Mouse (Mus musculus) hindbrain, embryonic 13.5 days (tissue): Measurements from ENCODE around the gene Gm15262. TPM values are rescaled to one million over a fixed set of nuclear protein-coding genes. Genes with fewer than 3 reads are reported as not detected.
"Not testable (repeated sequence)": the region's sequence is repeated elsewhere in the genome, so short reads cannot be mapped to it uniquely, and the experiment has no call there.

ENCODE experiments used
- ATAC-seq: fragments of 200-750 bp; cut with Nextera tagmentation; 2 replicates; pipeline ENCODE4 v1.8.0; 2017; ENCODE audit warnings: moderate TSS enrichment; ENCODE audit not compliant: low FRiP score
- H3K27ac ChIP-seq: fragments of 300-500 bp; sonication (generic); 2 replicates; pipeline ENCODE4 v1.5.1; 2015; ENCODE audit warnings: inconsistent platforms, mild to moderate bottlenecking, moderate library complexity
- H3K27me3 ChIP-seq: fragments of 300-500 bp; sonication (generic); 2 replicates; pipeline ENCODE4 v1.6.1; 2015; ENCODE audit warnings: mild to moderate bottlenecking, inconsistent platforms
- H3K36me3 ChIP-seq: fragments of 300-500 bp; sonication (generic); 2 replicates; pipeline ENCODE4 v1.6.1; 2015; ENCODE audit warnings: mild to moderate bottlenecking, inconsistent platforms
- H3K4me1 ChIP-seq: fragments of 300-500 bp; sonication (generic); replicated peaks from 2 replicates; pipeline ENCODE4 v1.6.1; 2015; ENCODE audit warnings: inconsistent platforms
- H3K4me2 ChIP-seq: fragments of 300-500 bp; sonication (generic); 2 replicates; pipeline ENCODE4 v1.6.1; 2015; ENCODE audit warnings: inconsistent platforms, mild to moderate bottlenecking, moderate library complexity
- H3K4me3 ChIP-seq: fragments of 300-500 bp; sonication (generic); 2 replicates; pipeline ENCODE4 v1.5.1; 2015; ENCODE audit warnings: mild to moderate bottlenecking, inconsistent platforms
- H3K9ac ChIP-seq: fragments of 300-500 bp; sonication (generic); 2 replicates; pipeline ENCODE4 v1.6.1; 2015; ENCODE audit warnings: mild to moderate bottlenecking, inconsistent platforms
- H3K9me3 ChIP-seq: fragments of 300-500 bp; sonication (generic); 2 replicates; pipeline ENCODE4 v1.6.1; 2016; ENCODE audit warnings: inconsistent platforms
- whole genome bisulfite sequencing: fragments of 180-500 bp; shearing (Covaris S2); methylation state at CpG from one replicate; pipeline ENCODE4 v1.1.7; 2015; 5-methylcytosine and 5-hydroxymethylcytosine counted together
- polyA plus RNA-seq: library from polyadenylated mRNA; unstranded; fragments of >200 nt; fragmentation: Nextera tagmentation; extraction: Ambion mirVana; gene quantifications from 2 replicates; pipeline ENCODE4 v1.2.1, GENCODE M21; 2015

The Gm15262 gene
- polyA plus RNA-seq = not detected in 2 replicates

GRCm38 (mm10) chrX:161287156-161287555 is at the start of gene Gm15262:
Gene Gm15262, plus strand, starts transcription at chrX:161287456.
- H3K4me3 ChIP-seq, H3K9me3 ChIP-seq, H3K4me2 ChIP-seq, H3K9ac ChIP-seq, H3K36me3 ChIP-seq, H3K4me1 ChIP-seq, H3K27me3 ChIP-seq, H3K27ac ChIP-seq, ATAC-seq: not testable (repeated sequence)
- 79% methylated on average over 2 of the region's 2 CpGs for WGBS

- Histone ChIP-seq H3K36me3 (no peaks in the 10 kb centered on the region), H3K9me3 (no peaks in the 10 kb centered on the region), H3K27me3 (peaks cover 17% of the 10 kb centered on the region), H3K9ac (no peak overlapping the region), H3K4me3 (no peak overlapping the region), H3K4me2 (no peak overlapping the region), H3K27ac (no peak overlapping the region), H3K4me1 (no peaks in the 10 kb centered on the region)
- ATAC-seq = no peak
- WGBS = 100% methylated on average over 1 of the region's 1 CpGs
Observed at GRCm38 (mm10) chrX:161308131-161308530, 20.9 kb downstream of the Gm15262 start.

- no peaks in the 10 kb centered on the region for H3K36me3 ChIP-seq
- peaks cover 4% of the 10 kb centered on the region; the same call in 1 of the 2 replicates for H3K27me3 ChIP-seq
- no peak for ATAC-seq
- H3K27ac ChIP-seq = no peak overlapping the region
- H3K9ac ChIP-seq = no peak overlapping the region
- H3K9me3 ChIP-seq = no peaks in the 10 kb centered on the region
- no peak overlapping the region for H3K4me3 ChIP-seq
- no peaks in the 10 kb centered on the region for H3K4me1 ChIP-seq
- H3K4me2 ChIP-seq = no peak overlapping the region
Observed at GRCm38 (mm10) chrX:161316443-161316842, 29.2 kb downstream of the Gm15262 start.

GRCm38 (mm10) chrX:161370927-161371326 is 83.7 kb downstream of the Gm15262 start:
- Histone ChIP-seq H3K4me2 (no peak overlapping the region), H3K36me3 (no peaks in the 10 kb centered on the region), H3K27me3 (peaks cover 29% of the 10 kb centered on the region), H3K4me1 (no peaks in the 10 kb centered on the region), H3K9me3 (no peaks in the 10 kb centered on the region), H3K9ac (no peak overlapping the region), H3K27ac (no peak overlapping the region), H3K4me3 (no peak overlapping the region)
- 39% methylated on average over 11 of the region's 11 CpGs for WGBS
- no peak for ATAC-seq

GRCm38 (mm10) chrX:161371461-161371860 is 84.2 kb downstream of the Gm15262 start:
- Histone ChIP-seq H3K27ac (no peak overlapping the region), H3K9me3 (no peaks in the 10 kb centered on the region), H3K27me3 (peaks cover 26% of the 10 kb centered on the region), H3K9ac (no peak overlapping the region), H3K4me2 (no peak overlapping the region), H3K36me3 (no peaks in the 10 kb centered on the region), H3K4me3 (no peak overlapping the region), H3K4me1 (no peaks in the 10 kb centered on the region)
- WGBS = 64% methylated on average over 3 of the region's 3 CpGs
- ATAC-seq = no peak

GRCm38 (mm10) chrX:161375568-161375967 is 88.3 kb downstream of the Gm15262 start:
- 74% methylated on average over 1 of the region's 1 CpGs for WGBS
- Histone ChIP-seq H3K4me1 (no peaks in the 10 kb centered on the region), H3K27me3 (peaks cover 19% of the 10 kb centered on the region; the same call in 1 of the 2 replicates), H3K4me3 (no peak overlapping the region), H3K36me3 (no peaks in the 10 kb centered on the region), H3K9me3 (no peaks in the 10 kb centered on the region), H3K9ac (no peak overlapping the region), H3K27ac (no peak overlapping the region), H3K4me2 (no peak overlapping the region)
- ATAC-seq = no peak

- H3K27ac ChIP-seq = no peak overlapping the region
- H3K9me3 ChIP-seq = no peaks in the 10 kb centered on the region
- H3K4me3 ChIP-seq = no peak overlapping the region
- no peak overlapping the region for H3K4me2 ChIP-seq
- H3K9ac ChIP-seq = no peak overlapping the region
- H3K4me1 ChIP-seq = no peaks in the 10 kb centered on the region
- H3K27me3 ChIP-seq = 0 out of 2 replicates have a peak, but pooled peaks cover 6% of the 10 kb centered on the region
- no peak for ATAC-seq
- 38% methylated on average over 8 of the region's 8 CpGs for WGBS
- H3K36me3 ChIP-seq = no peaks in the 10 kb centered on the region
Observed at GRCm38 (mm10) chrX:161385791-161386190, 98.5 kb downstream of the Gm15262 start.

GRCm38 (mm10) chrX:161387942-161388341 is 100.7 kb downstream of the Gm15262 start:
- Histone ChIP-seq H3K4me2 (no peak overlapping the region), H3K4me1 (no peaks in the 10 kb centered on the region), H3K9ac (no peak overlapping the region), H3K9me3 (no peaks in the 10 kb centered on the region), H3K27ac (no peak overlapping the region), H3K36me3 (no peaks in the 10 kb centered on the region), H3K4me3 (no peak overlapping the region), H3K27me3 (no peaks in the 10 kb centered on the region)
- 99% methylated on average over 4 of the region's 4 CpGs for WGBS
- ATAC-seq = no peak

- H3K27me3 ChIP-seq = 0 out of 2 replicates have a peak, but pooled peaks cover 11% of the 10 kb centered on the region
- H3K4me3 ChIP-seq = no peak overlapping the region
- H3K4me2 ChIP-seq = no peak overlapping the region
- no peaks in the 10 kb centered on the region for H3K36me3 ChIP-seq
- no peaks in the 10 kb centered on the region for H3K4me1 ChIP-seq
- H3K9ac ChIP-seq = no peak overlapping the region
- H3K27ac ChIP-seq = no peak overlapping the region
- WGBS = 25% methylated on average over 11 of the region's 11 CpGs
- no peaks in the 10 kb centered on the region for H3K9me3 ChIP-seq
- ATAC-seq = no peak
Observed at GRCm38 (mm10) chrX:161399110-161399509, 111.9 kb downstream of the Gm15262 start.

GRCm38 (mm10) chrX:161411151-161411550 is 123.9 kb downstream of the Gm15262 start:
- 85% methylated on average over 1 of the region's 1 CpGs for WGBS
- H3K27ac ChIP-seq = no peak overlapping the region
- no peak overlapping the region for H3K4me3 ChIP-seq
- H3K9ac ChIP-seq = no peak overlapping the region
- H3K9me3 ChIP-seq = no peaks in the 10 kb centered on the region
- no peak for ATAC-seq
- no peak overlapping the region for H3K4me2 ChIP-seq
- H3K36me3 ChIP-seq = no peaks in the 10 kb centered on the region
- no peaks in the 10 kb centered on the region for H3K4me1 ChIP-seq
- 0 out of 2 replicates have a peak, but pooled peaks cover 4% of the 10 kb centered on the region for H3K27me3 ChIP-seq

Other genes starting within 250 kb of the Gm15262 start
- gene Scml2, start 170.3 kb upstream of the Gm15262 start, polyA plus RNA-seq = 1.7 and 2.1 TPM in 2 replicates